Mouse (Mus musculus): ENCODE measurements around the gene Zbtb17. TPM values are rescaled to one million over a fixed set of nuclear protein-coding genes. Genes with fewer than 3 reads are reported as not detected.

The Zbtb17 gene
- polyA plus RNA-seq, 1 experiment: 30.1 TPM

- peak in 1 of 3 experiments; percentile 14 for TF ChIP-seq MYOD1 (IDR thresholded peaks at IDR 0.05; ENCODE audit: control insufficient read depth in 1 of 3, insufficient read length in 2 of 3, low read depth in 2 of 3)
- no peak for TF ChIP-seq USF1 (IDR thresholded peaks at IDR 0.05; ENCODE audit: low read depth)
- peak in 2 of 3 experiments; percentile 28 to 48 for TF ChIP-seq MYOG (IDR thresholded peaks at IDR 0.05; ENCODE audit: control insufficient read depth in 1 of 3, insufficient read depth in 1 of 3, insufficient read length in 2 of 3, low read depth in 2 of 3)
- Histone ChIP-seq H3K27me3 (ENCODE audit: control insufficient read depth, insufficient read depth, insufficient read length) (no peaks in the 10 kb centered on the region), H3K4me2 (ENCODE audit: low read depth) (peak overlapping the region; percentile 1), H3K4me3 (no peak overlapping the region), H3ac (ENCODE audit: control insufficient read depth, insufficient read length) (no peak overlapping the region), H3K79me2 (ENCODE audit: control insufficient read depth, insufficient read depth) (peaks cover 14% of the 10 kb centered on the region), H3K36me3 (ENCODE audit: control insufficient read depth, insufficient read depth) (peaks cover 6% of the 10 kb centered on the region)
Observed at GRCm38 (mm10) chr4:141461088-141461487, 16.6 kb downstream of the Zbtb17 start.

- H3K27me3 ChIP-seq (ENCODE audit: control insufficient read depth, insufficient read depth, insufficient read length): no peaks in the 10 kb centered on the region
- peak overlapping the region; percentile 1 for H3K4me2 ChIP-seq (ENCODE audit: low read depth)
- H3K36me3 ChIP-seq (ENCODE audit: control insufficient read depth, insufficient read depth): peaks cover 6% of the 10 kb centered on the region
- no peak overlapping the region for H3ac ChIP-seq (ENCODE audit: control insufficient read depth, insufficient read length)
- no peak overlapping the region for H3K4me3 ChIP-seq
- no peak for TF ChIP-seq POLR2A (IDR thresholded peaks at IDR 0.05; ENCODE audit: insufficient read length, low read depth)
- TF ChIP-seq REST (IDR thresholded peaks at IDR 0.05; ENCODE audit: insufficient read depth, insufficient read length): no peak
- no peak for TF ChIP-seq POLR2AphosphoS2 (IDR thresholded peaks at IDR 0.05; ENCODE audit: insufficient read length, low read depth)
- no peak for TF ChIP-seq MAX (IDR thresholded peaks at IDR 0.05; ENCODE audit: low read depth)
- TF ChIP-seq TCF12 (IDR thresholded peaks at IDR 0.05; ENCODE audit: insufficient read depth, poor library complexity, severe bottlenecking): no peak
- no peak for TF ChIP-seq MYOG (IDR thresholded peaks at IDR 0.05; ENCODE audit: control insufficient read depth in 1 of 3, insufficient read depth in 1 of 3, insufficient read length in 2 of 3, low read depth in 2 of 3)
- no peak for TF ChIP-seq E2F4 (IDR thresholded peaks at IDR 0.05; ENCODE audit: insufficient read depth)
- TF ChIP-seq TCF3 (IDR thresholded peaks at IDR 0.05; ENCODE audit: insufficient read length, low read depth): no peak
- TF ChIP-seq MYOD1 (IDR thresholded peaks at IDR 0.05; ENCODE audit: control insufficient read depth in 1 of 3, insufficient read length in 2 of 3, low read depth in 2 of 3): no peak
- TF ChIP-seq SRF (IDR thresholded peaks at IDR 0.05; ENCODE audit: control insufficient read depth, insufficient read length, low read depth): no peak
- TF ChIP-seq USF1 (IDR thresholded peaks at IDR 0.05; ENCODE audit: low read depth): no peak
- no peak for TF ChIP-seq CEBPB (IDR thresholded peaks at IDR 0.05; ENCODE audit: insufficient read depth, poor library complexity, severe bottlenecking)
- H3K79me2 ChIP-seq (ENCODE audit: control insufficient read depth, insufficient read depth): peaks cover 9% of the 10 kb centered on the region
Observed at GRCm38 (mm10) chr4:141461576-141461975, 17.1 kb downstream of the Zbtb17 start.

- no peak for TF ChIP-seq TCF12 (IDR thresholded peaks at IDR 0.05; ENCODE audit: insufficient read depth, poor library complexity, severe bottlenecking)
- no peak for TF ChIP-seq E2F4 (IDR thresholded peaks at IDR 0.05; ENCODE audit: insufficient read depth)
- TF ChIP-seq SRF (IDR thresholded peaks at IDR 0.05; ENCODE audit: control insufficient read depth, insufficient read length, low read depth): no peak
- no peak for TF ChIP-seq POLR2A (IDR thresholded peaks at IDR 0.05; ENCODE audit: insufficient read length, low read depth)
- no peak for TF ChIP-seq REST (IDR thresholded peaks at IDR 0.05; ENCODE audit: insufficient read depth, insufficient read length)
- no peak overlapping the region for H3K4me3 ChIP-seq
- no peaks in the 10 kb centered on the region for H3K27me3 ChIP-seq (ENCODE audit: control insufficient read depth, insufficient read depth, insufficient read length)
Observed at GRCm38 (mm10) chr4:141463472-141463871, 19.0 kb downstream of the Zbtb17 start.

GRCm38 (mm10) chr4:141464722-141465121, 20.3 kb downstream of the Zbtb17 start:
- no peak overlapping the region for H3K4me3 ChIP-seq
- peaks cover 6% of the 10 kb centered on the region for H3K36me3 ChIP-seq (ENCODE audit: control insufficient read depth, insufficient read depth)
- H3K27me3 ChIP-seq (ENCODE audit: control insufficient read depth, insufficient read depth, insufficient read length): no peaks in the 10 kb centered on the region
- no peak overlapping the region for H3ac ChIP-seq (ENCODE audit: control insufficient read depth, insufficient read length)
- no peak for TF ChIP-seq TCF3 (IDR thresholded peaks at IDR 0.05; ENCODE audit: insufficient read length, low read depth)
- no peak for TF ChIP-seq POLR2A (IDR thresholded peaks at IDR 0.05; ENCODE audit: insufficient read length, low read depth)
- TF ChIP-seq E2F4 (IDR thresholded peaks at IDR 0.05; ENCODE audit: insufficient read depth): no peak
- TF ChIP-seq USF1 (IDR thresholded peaks at IDR 0.05; ENCODE audit: low read depth): no peak
- TF ChIP-seq TCF12 (IDR thresholded peaks at IDR 0.05; ENCODE audit: insufficient read depth, poor library complexity, severe bottlenecking): no peak
- TF ChIP-seq REST (IDR thresholded peaks at IDR 0.05; ENCODE audit: insufficient read depth, insufficient read length): no peak
- TF ChIP-seq MYOD1 (IDR thresholded peaks at IDR 0.05; ENCODE audit: control insufficient read depth in 1 of 3, insufficient read length in 2 of 3, low read depth in 2 of 3): no peak
- no peak for TF ChIP-seq POLR2AphosphoS2 (IDR thresholded peaks at IDR 0.05; ENCODE audit: insufficient read length, low read depth)
- no peak for TF ChIP-seq MYOG (IDR thresholded peaks at IDR 0.05; ENCODE audit: control insufficient read depth in 1 of 3, insufficient read depth in 1 of 3, insufficient read length in 2 of 3, low read depth in 2 of 3)
- no peak for TF ChIP-seq CEBPB (IDR thresholded peaks at IDR 0.05; ENCODE audit: insufficient read depth, poor library complexity, severe bottlenecking)
- TF ChIP-seq MAX (IDR thresholded peaks at IDR 0.05; ENCODE audit: low read depth): no peak
- no peak for TF ChIP-seq SRF (IDR thresholded peaks at IDR 0.05; ENCODE audit: control insufficient read depth, insufficient read length, low read depth)
- H3K4me2 ChIP-seq (ENCODE audit: low read depth): no peak overlapping the region
- peaks cover 8% of the 10 kb centered on the region for H3K79me2 ChIP-seq (ENCODE audit: control insufficient read depth, insufficient read depth)

More at GRCm38 (mm10) chr4:141463472-141463871, 19.0 kb downstream of the Zbtb17 start:
- H3ac ChIP-seq (ENCODE audit: control insufficient read depth, insufficient read length): no peak overlapping the region
- peaks cover 6% of the 10 kb centered on the region for H3K36me3 ChIP-seq (ENCODE audit: control insufficient read depth, insufficient read depth)
- H3K79me2 ChIP-seq (ENCODE audit: control insufficient read depth, insufficient read depth): peaks cover 8% of the 10 kb centered on the region
- H3K4me2 ChIP-seq (ENCODE audit: low read depth): no peak overlapping the region

DNA sequence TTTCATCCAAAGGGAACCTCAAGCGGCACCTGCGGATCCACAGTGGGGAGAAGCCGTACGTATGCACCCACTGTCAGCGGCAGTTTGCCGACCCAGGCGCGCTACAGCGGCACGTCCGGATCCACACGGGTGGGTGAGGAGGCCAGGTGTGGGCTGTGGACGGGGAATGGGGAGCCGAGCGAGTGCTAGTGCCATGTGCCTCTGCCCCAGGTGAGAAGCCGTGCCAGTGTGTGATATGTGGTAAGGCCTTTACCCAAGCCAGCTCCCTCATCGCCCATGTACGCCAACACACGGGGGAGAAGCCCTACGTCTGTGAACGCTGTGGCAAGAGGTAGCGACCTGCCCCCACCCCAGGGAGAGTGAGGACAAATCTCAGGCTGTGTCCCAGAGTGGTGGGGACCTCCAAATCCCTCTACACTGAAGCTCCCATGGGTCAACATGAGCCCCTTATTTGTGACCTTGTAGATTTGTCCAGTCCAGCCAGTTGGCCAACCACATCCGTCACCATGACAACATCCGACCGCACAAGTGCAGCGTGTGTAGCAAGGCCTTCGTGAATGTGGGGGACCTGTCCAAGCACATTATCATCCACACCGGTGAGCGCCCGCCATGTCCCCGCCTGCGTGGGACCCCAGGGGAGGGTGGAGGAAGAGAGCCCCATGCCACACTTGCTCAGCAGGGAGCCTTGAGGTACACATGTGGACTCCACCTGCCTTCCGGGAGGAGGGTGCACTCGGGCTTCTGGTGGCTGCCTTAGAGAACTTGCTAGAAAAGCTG, 21.2 kb downstream of the Zbtb17 start:
- H3K4me3 ChIP-seq: no peak overlapping the region
- no peak for TF ChIP-seq USF1 (IDR thresholded peaks at IDR 0.05; ENCODE audit: low read depth)
- no peak for TF ChIP-seq E2F4 (IDR thresholded peaks at IDR 0.05; ENCODE audit: insufficient read depth)
- TF ChIP-seq SRF (IDR thresholded peaks at IDR 0.05; ENCODE audit: control insufficient read depth, insufficient read length, low read depth): no peak
- no peak for TF ChIP-seq MYOD1 (IDR thresholded peaks at IDR 0.05; ENCODE audit: control insufficient read depth in 1 of 3, insufficient read length in 2 of 3, low read depth in 2 of 3)
- no peak for TF ChIP-seq POLR2AphosphoS2 (IDR thresholded peaks at IDR 0.05; ENCODE audit: insufficient read length, low read depth)
- TF ChIP-seq MYOG (IDR thresholded peaks at IDR 0.05; ENCODE audit: control insufficient read depth in 1 of 3, insufficient read depth in 1 of 3, insufficient read length in 2 of 3, low read depth in 2 of 3): no peak
- no peak for TF ChIP-seq POLR2A (IDR thresholded peaks at IDR 0.05; ENCODE audit: insufficient read length, low read depth)
- no peak for TF ChIP-seq CEBPB (IDR thresholded peaks at IDR 0.05; ENCODE audit: insufficient read depth, poor library complexity, severe bottlenecking)
- no peak for TF ChIP-seq MAX (IDR thresholded peaks at IDR 0.05; ENCODE audit: low read depth)
- TF ChIP-seq TCF3 (IDR thresholded peaks at IDR 0.05; ENCODE audit: insufficient read length, low read depth): no peak
- TF ChIP-seq TCF12 (IDR thresholded peaks at IDR 0.05; ENCODE audit: insufficient read depth, poor library complexity, severe bottlenecking): no peak
- TF ChIP-seq REST (IDR thresholded peaks at IDR 0.05; ENCODE audit: insufficient read depth, insufficient read length): no peak
- peaks cover 6% of the 10 kb centered on the region for H3K36me3 ChIP-seq (ENCODE audit: control insufficient read depth, insufficient read depth)
- no peaks in the 10 kb centered on the region for H3K79me2 ChIP-seq (ENCODE audit: control insufficient read depth, insufficient read depth)
- H3ac ChIP-seq (ENCODE audit: control insufficient read depth, insufficient read length): no peak overlapping the region
- H3K27me3 ChIP-seq (ENCODE audit: control insufficient read depth, insufficient read depth, insufficient read length): no peaks in the 10 kb centered on the region
- no peak overlapping the region for H3K4me2 ChIP-seq (ENCODE audit: low read depth)
